Comparison of ENCODE assay signal across 21 mouse cellular contexts in the genomic region with DNA sequence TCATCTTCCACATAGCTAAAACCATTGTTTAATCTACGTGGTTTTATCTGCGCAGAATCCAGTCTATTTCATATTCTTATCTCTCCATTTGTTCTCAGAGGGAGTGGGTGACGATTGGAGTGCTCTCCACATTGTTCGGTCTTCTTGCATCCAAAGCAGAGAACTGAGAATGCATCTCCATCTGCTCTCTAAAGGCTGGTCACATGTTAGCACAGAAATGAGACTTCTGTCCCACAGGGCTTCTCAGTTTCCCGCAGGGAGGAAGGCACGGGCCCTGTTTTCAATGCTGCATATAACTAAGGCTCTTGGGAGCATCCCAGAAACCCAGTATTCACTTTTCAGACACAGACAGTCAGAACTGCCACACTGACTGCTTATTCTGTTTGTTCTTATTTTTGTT. TPM values are rescaled to one million over a fixed set of nuclear protein-coding genes. Genes with fewer than 3 reads are reported as not detected.
"Had no signal": no experiment of that assay in that cellular context is flagged by ENCODE, and none has a peak within 500 bp of the region (broad histone marks: within the 10 kb centered on the region; RNA-seq: fewer than 3 reads in every experiment).

No protein-coding gene starts in this region.

- H3K4me2 ChIP-seq: limb, embryonic 12.5 days; midbrain, embryonic 13.5 days; neural tube, embryonic 15.5 days had no signal

- DNase-seq: kidney, adult 11 months; kidney, adult 9 months; kidney, postnatal 36 days; liver; lung, adult 18-20 months; thymus, postnatal 14 days had no signal

- H3K27me3 ChIP-seq: limb, embryonic 12.5 days; midbrain, embryonic 13.5 days; neural tube, embryonic 15.5 days had no signal

- H3K9ac ChIP-seq: limb, embryonic 12.5 days; liver, embryonic 14.5 days; midbrain, embryonic 13.5 days; neural tube, embryonic 15.5 days had no signal

- H3K36me3 ChIP-seq: midbrain, embryonic 13.5 days; neural tube, embryonic 15.5 days had no signal

- H3K9me3 ChIP-seq: limb, embryonic 12.5 days; midbrain, embryonic 13.5 days; neural tube, embryonic 15.5 days had no signal

- H3K4me3 ChIP-seq: limb, embryonic 12.5 days; midbrain, embryonic 13.5 days; myocyte; neural tube, embryonic 15.5 days had no signal

- ATAC-seq: midbrain, embryonic 13.5 days had no signal

- H3K4me1 ChIP-seq: limb, embryonic 12.5 days; midbrain, embryonic 13.5 days; neural tube, embryonic 15.5 days had no signal

- H3K27ac ChIP-seq: kidney, postnatal 0 days; limb, embryonic 12.5 days; liver, embryonic 14.5 days; midbrain, embryonic 13.5 days; neural tube, embryonic 15.5 days had no signal

RNA-seq across cellular contexts. Expression of a gene that starts 29.8 kb away (rescaled TPM):
- total RNA-seq: layer of hippocampus, postnatal 14 days; left cerebral cortex, adult 8-10 months; left cerebral cortex, postnatal 36 days; megakaryocyte-erythroid progenitor cell, adult 5-6 weeks had no signal
- polyA plus RNA-seq: intestine, embryonic 14.5 days; kidney, postnatal 0 days; limb, embryonic 12.5 days; liver, embryonic 14.5 days; lung, embryonic 16.5 days; midbrain, embryonic 13.5 days; myocyte; neural tube, embryonic 11.5 days; neural tube, embryonic 15.5 days; small intestine, adult 2 months; stomach, embryonic 16.5 days had no signal
